Mouse (Mus musculus) monocyte, adult 59 days (primary cell): ENCODE measurements around the gene Upf1. TPM values are rescaled to one million over a fixed set of nuclear protein-coding genes. Genes with fewer than 3 reads are reported as not detected.

Experiments
- total RNA-seq, 2 experiments: library from RNA; stranded (reverse); gene quantifications; one replicate each; pipeline ENCODE4 v1.2.4; 2023

The Upf1 gene
- 10 to 100 TPM; 57.5 to 62.4 TPM for total RNA-seq

GRCm38 (mm10) chr8:70353194-70353817, at the start of gene Upf1:
Gene Upf1, minus strand, starts transcription at chr8:70353278.

GRCm38 (mm10) chr8:70373397-70374317, 20.6 kb upstream of the Upf1 start, which contains the start of gene Comp:
Gene Comp, plus strand, starts transcription at chr8:70373558.

GRCm38 (mm10) chr8:70329124-70329834, 23.8 kb downstream of the Upf1 start, which contains the start of gene Gdf1:
Gene Gdf1, plus strand, starts transcription at chr8:70329817.

GRCm38 (mm10) chr8:70315624-70316510, 37.2 kb downstream of the Upf1 start, which contains the start of gene Cers1:
Gene Cers1, plus strand, starts transcription at chr8:70315775.

GRCm38 (mm10) chr8:70302358-70302890, 50.7 kb downstream of the Upf1 start, which contains the start of the genes Ddx49 and Cope:
Gene Ddx49, minus strand, starts transcription at chr8:70302489.
Gene Cope, plus strand, starts transcription at chr8:70302518.

GRCm38 (mm10) chr8:70282603-70283135, 70.4 kb downstream of the Upf1 start, which contains the start of gene Homer3:
Gene Homer3, plus strand, starts transcription at chr8:70282827.

Other genes with a start within 250 kb of the Upf1 start
- not detected for gene Ncan, start 232.4 kb downstream of the Upf1 start, total RNA-seq
- gene Nr2c2ap, start 221.9 kb downstream of the Upf1 start, total RNA-seq: 10 to 100 TPM; 23.5 to 26.6 TPM
- 10 to 100 TPM; 16.6 to 16.8 TPM for gene Rfxank, start 214.1 kb downstream of the Upf1 start, total RNA-seq
- gene Borcs8, start 213.8 kb downstream of the Upf1 start, total RNA-seq: 10 to 100 TPM; 40.9 to 43.7 TPM
- 1 to 10 TPM in 1 of 2 experiments, under 1 TPM in 1; 0.37 to 1.6 TPM for gene Mef2b, start 213.6 kb downstream of the Upf1 start, total RNA-seq
- gene Tmem161a, start 180.9 kb downstream of the Upf1 start, total RNA-seq: 10 to 100 TPM; 30.3 to 40.8 TPM
- gene Slc25a42, start 141.0 kb downstream of the Upf1 start, total RNA-seq: 1 to 10 TPM; 3.1 to 3.6 TPM
- 10 to 100 TPM; 32.9 to 34.4 TPM for gene Sugp2, start 119.1 kb downstream of the Upf1 start, total RNA-seq
- 1 to 10 TPM; 3.6 to 8.7 TPM for gene Armc6, start 118.8 kb downstream of the Upf1 start, total RNA-seq
- gene Homer3, start 70.5 kb downstream of the Upf1 start, total RNA-seq: 10 to 100 TPM; 11.2 to 12.6 TPM
- gene Ddx49, start 50.8 kb downstream of the Upf1 start, total RNA-seq: 10 to 100 TPM; 45.8 to 47.9 TPM
- 100 to 1,000 TPM; 162 TPM for gene Cope, start 50.8 kb downstream of the Upf1 start, total RNA-seq
- gene Cers1, start 37.5 kb downstream of the Upf1 start, total RNA-seq: not detected
- not detected for gene Gdf1, start 23.5 kb downstream of the Upf1 start, total RNA-seq
- 1 to 10 TPM in 1 of 2 experiments, under 1 TPM in 1; 0.97 to 2.9 TPM for gene Comp, start 20.3 kb upstream of the Upf1 start, total RNA-seq
- 10 to 100 TPM in 1 of 2 experiments, 1 to 10 TPM in 1; 9.7 to 10.2 TPM for gene Crtc1, start 86.3 kb upstream of the Upf1 start, total RNA-seq
- gene Klhl26, start 123.7 kb upstream of the Upf1 start, total RNA-seq: 1 to 10 TPM; 7.1 to 7.7 TPM
- gene Tmem59l, start 134.1 kb upstream of the Upf1 start, total RNA-seq: not detected
- gene Crlf1, start 139.9 kb upstream of the Upf1 start, total RNA-seq: not detected
- gene Rex1bd, start 153.5 kb upstream of the Upf1 start, total RNA-seq: 10 to 100 TPM; 45.5 to 50.2 TPM
- 1,000 to 10,000 TPM; 1,782 to 1,797 TPM for gene Uba52, start 157.5 kb upstream of the Upf1 start, total RNA-seq
- 100 to 1,000 TPM; 180 to 186 TPM for gene Fkbp8, start 174.4 kb upstream of the Upf1 start, total RNA-seq
- gene Kxd1, start 174.7 kb upstream of the Upf1 start, total RNA-seq: 10 to 100 TPM; 72.6 to 79.4 TPM
- gene Ell, start 186.2 kb upstream of the Upf1 start, total RNA-seq: 10 to 100 TPM; 38.3 to 48.7 TPM
- 10 to 100 TPM; 53.8 to 56.4 TPM for gene Isyna1, start 241.1 kb upstream of the Upf1 start, total RNA-seq